Mouse (Mus musculus): ENCODE results near the gene Nxf2. TPM values are rescaled to one million over a fixed set of nuclear protein-coding genes. Genes with fewer than 3 reads are reported as not detected.

The Nxf2 gene
- polyA plus RNA-seq, 1 experiment = 0.11 TPM

Other genes starting within 250 kb of the Nxf2 start
- 21.1 and 22.8 TPM in 2 replicates for gene Armcx1, start 246.8 kb downstream of the Nxf2 start, polyA plus RNA-seq (2012; rRNA removed)
- gene Armcx6, start 213.3 kb downstream of the Nxf2 start, polyA plus RNA-seq (2012; rRNA removed) = 2.8 and 3.9 TPM in 2 replicates
- gene Armcx3, start 208.2 kb downstream of the Nxf2 start, polyA plus RNA-seq (2012; rRNA removed) = 36.1 and 39.5 TPM in 2 replicates
- 10.6 and 13.1 TPM in 2 replicates for gene Armcx2, start 155.5 kb downstream of the Nxf2 start, polyA plus RNA-seq (2012; rRNA removed)
- 1.4 and 3.8 TPM in 2 replicates for gene Zmat1, start 44.5 kb upstream of the Nxf2 start, polyA plus RNA-seq (2012; rRNA removed)
- not detected in 2 replicates for gene Gm15023, start 212.9 kb upstream of the Nxf2 start, polyA plus RNA-seq (2012; rRNA removed)
- gene Tceal6, start 245.9 kb upstream of the Nxf2 start, polyA plus RNA-seq (2012; rRNA removed) = 0.91 and 1.0 TPM in 2 replicates